Comparison of ENCODE assay signal across 25 mouse cellular contexts in genomic region chr6:43198094-43198493, GRCm38 (mm10). TPM values are rescaled to one million over a fixed set of nuclear protein-coding genes. Genes with fewer than 3 reads are reported as not detected.
"Had no signal": no experiment of that assay in that cellular context is flagged by ENCODE, and none has a peak within 500 bp of the region (broad histone marks: within the 10 kb centered on the region; RNA-seq: fewer than 3 reads in every experiment).

No protein-coding gene starts in this region.

- DNase-seq: lung, adult 2 months; lung, postnatal 14 days; lung, postnatal 36 days; right cerebral cortex, postnatal 14 days; right cerebral cortex, postnatal 4 days; spleen, adult 18-20 months; thymus, adult 18-20 months; thymus, postnatal 14 days; thymus, postnatal 36 days had no signal

- H3K27me3 ChIP-seq: liver, embryonic 12.5 days; megakaryocyte, embryonic 14.5 days; midbrain, embryonic 13.5 days; midbrain, embryonic 15.5 days; neural tube, embryonic 12.5 days had no signal

- H3K9me3 ChIP-seq: liver, embryonic 12.5 days; megakaryocyte, embryonic 14.5 days; midbrain, embryonic 13.5 days; midbrain, embryonic 15.5 days; neural tube, embryonic 12.5 days had no signal

- H3K4me2 ChIP-seq: liver, embryonic 12.5 days; midbrain, embryonic 11.5 days; midbrain, embryonic 13.5 days; midbrain, embryonic 15.5 days; neural tube, embryonic 12.5 days had no signal

- H3K4me3 ChIP-seq: liver, embryonic 12.5 days; megakaryocyte, embryonic 14.5 days; midbrain, embryonic 13.5 days; midbrain, embryonic 15.5 days; neural tube, embryonic 12.5 days had no signal

- ATAC-seq: liver, embryonic 12.5 days; midbrain, embryonic 13.5 days; midbrain, embryonic 15.5 days had no signal

- H3K36me3 ChIP-seq: liver, embryonic 12.5 days; midbrain, embryonic 13.5 days; midbrain, embryonic 15.5 days; neural tube, embryonic 12.5 days had no signal

- H3K27ac ChIP-seq: liver, embryonic 12.5 days; liver, embryonic 14.5 days; midbrain, embryonic 13.5 days; midbrain, embryonic 15.5 days; neural tube, embryonic 12.5 days had no signal

- H3K4me1 ChIP-seq: liver, embryonic 12.5 days; megakaryocyte, embryonic 14.5 days; midbrain, embryonic 13.5 days; midbrain, embryonic 15.5 days; neural tube, embryonic 12.5 days had no signal

- H3K9ac ChIP-seq: liver, embryonic 12.5 days; liver, embryonic 14.5 days; midbrain, embryonic 13.5 days; midbrain, embryonic 15.5 days; neural tube, embryonic 12.5 days had no signal

RNA-seq across cellular contexts. Expression of gene Olfr435, which starts 1.1 kb away (rescaled TPM):
- total RNA-seq: midbrain, postnatal 0 days; monocyte, adult 5-6 weeks; neutrophil, adult 5-6 weeks had no signal
- polyA plus RNA-seq: liver, embryonic 12.5 days; liver, embryonic 14.5 days; liver, embryonic 16.5 days; lung, adult 2 months; midbrain, embryonic 11.5 days; midbrain, embryonic 13.5 days; midbrain, embryonic 15.5 days; midbrain, postnatal 0 days; neural tube, embryonic 12.5 days; neural tube, embryonic 14.5 days; small intestine, adult 2 months; stomach, embryonic 14.5 days; stomach, embryonic 16.5 days; thymus, postnatal 0 days had no signal

RNA-seq across cellular contexts. Expression of gene Olfr434, which starts 14.7 kb away (rescaled TPM):
- total RNA-seq: midbrain, postnatal 0 days; monocyte, adult 5-6 weeks; neutrophil, adult 5-6 weeks had no signal
- polyA plus RNA-seq: liver, embryonic 12.5 days; liver, embryonic 14.5 days; liver, embryonic 16.5 days; lung, adult 2 months; midbrain, embryonic 11.5 days; midbrain, embryonic 13.5 days; midbrain, embryonic 15.5 days; midbrain, postnatal 0 days; neural tube, embryonic 12.5 days; neural tube, embryonic 14.5 days; small intestine, adult 2 months; stomach, embryonic 14.5 days; stomach, embryonic 16.5 days; thymus, postnatal 0 days had no signal

RNA-seq across cellular contexts. Expression of gene Olfr13, which starts 26.2 kb away (rescaled TPM):
- total RNA-seq: midbrain, postnatal 0 days; monocyte, adult 5-6 weeks; neutrophil, adult 5-6 weeks had no signal
- polyA plus RNA-seq: liver, embryonic 12.5 days; liver, embryonic 14.5 days; liver, embryonic 16.5 days; lung, adult 2 months; midbrain, embryonic 11.5 days; midbrain, embryonic 13.5 days; midbrain, embryonic 15.5 days; neural tube, embryonic 12.5 days; neural tube, embryonic 14.5 days; small intestine, adult 2 months; stomach, embryonic 14.5 days; stomach, embryonic 16.5 days; thymus, postnatal 0 days had no signal

RNA-seq across cellular contexts. Expression of gene Olfr47, which starts 33.2 kb away (rescaled TPM):
- total RNA-seq: midbrain, postnatal 0 days; monocyte, adult 5-6 weeks; neutrophil, adult 5-6 weeks had no signal
- polyA plus RNA-seq: liver, embryonic 12.5 days; liver, embryonic 14.5 days; liver, embryonic 16.5 days; lung, adult 2 months; midbrain, embryonic 11.5 days; midbrain, embryonic 13.5 days; midbrain, embryonic 15.5 days; midbrain, postnatal 0 days; neural tube, embryonic 12.5 days; neural tube, embryonic 14.5 days; small intestine, adult 2 months; stomach, embryonic 14.5 days; stomach, embryonic 16.5 days; thymus, postnatal 0 days had no signal

RNA-seq across cellular contexts. Expression of gene Olfr437, which starts 35.0 kb away (rescaled TPM):
- total RNA-seq: midbrain, postnatal 0 days; monocyte, adult 5-6 weeks; neutrophil, adult 5-6 weeks had no signal
- polyA plus RNA-seq: liver, embryonic 12.5 days; liver, embryonic 14.5 days; liver, embryonic 16.5 days; lung, adult 2 months; midbrain, embryonic 11.5 days; midbrain, embryonic 13.5 days; midbrain, embryonic 15.5 days; midbrain, postnatal 0 days; neural tube, embryonic 12.5 days; neural tube, embryonic 14.5 days; small intestine, adult 2 months; stomach, embryonic 14.5 days; stomach, embryonic 16.5 days; thymus, postnatal 0 days had no signal
